Mouse (Mus musculus) liver, embryonic 14.5 days (tissue): ENCODE measurements at regions not wholly inside any gene's neighbourhood (a gene's known extent, or its start where the extent isn't known, plus 50 kb on each side); places are given as distances from the start of the nearest gene placed in this dataset.

Source experiments
- CTCF ChIP-seq: IDR thresholded peaks from 2 replicates; pipeline ENCODE4 v1.5.1; 2016; ENCODE audit warnings: antibody characterized with exemption, low read depth, control low read depth
- EP300 ChIP-seq: IDR thresholded peaks from 2 replicates; pipeline ENCODE4 v1.6.1; 2016; ENCODE audit warnings: antibody characterized with exemption, low read depth

- peak; percentile 47 for TF ChIP-seq CTCF
- TF ChIP-seq EP300: no peak
Measured at GRCm38 (mm10) chr2:174870284-174870683, 109.9 kb downstream of the Edn3 start.
